Mouse (Mus musculus): ENCODE results near the gene Olfr229.
"Not testable (repeated sequence)": the region's sequence is repeated elsewhere in the genome, so short reads cannot be mapped to it uniquely, and the experiment has no call there.

The Olfr229 gene

DNA sequence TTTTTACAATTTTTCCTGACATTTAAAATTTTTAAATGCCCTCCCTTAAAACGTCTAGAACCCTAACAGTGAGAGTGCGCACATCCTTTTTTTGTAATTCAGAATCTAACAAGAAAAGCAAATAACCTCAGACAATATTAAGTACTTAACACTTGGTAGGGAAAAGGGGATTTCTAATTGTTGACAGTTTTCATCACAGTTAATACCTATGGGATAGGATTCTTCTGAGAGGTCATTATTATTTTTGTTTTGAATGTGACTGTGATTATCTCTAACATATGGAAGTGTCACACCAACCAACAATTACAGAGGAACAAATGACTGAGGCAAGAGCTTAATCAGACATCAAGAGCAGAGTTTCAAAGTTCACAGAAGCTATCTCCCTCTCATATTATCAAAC, at the start of gene Olfr229:
Olfr229 (plus strand) TSS at position 301 of the 400 bp plus-strand sequence.
- no peak for DNase-seq

DNA sequence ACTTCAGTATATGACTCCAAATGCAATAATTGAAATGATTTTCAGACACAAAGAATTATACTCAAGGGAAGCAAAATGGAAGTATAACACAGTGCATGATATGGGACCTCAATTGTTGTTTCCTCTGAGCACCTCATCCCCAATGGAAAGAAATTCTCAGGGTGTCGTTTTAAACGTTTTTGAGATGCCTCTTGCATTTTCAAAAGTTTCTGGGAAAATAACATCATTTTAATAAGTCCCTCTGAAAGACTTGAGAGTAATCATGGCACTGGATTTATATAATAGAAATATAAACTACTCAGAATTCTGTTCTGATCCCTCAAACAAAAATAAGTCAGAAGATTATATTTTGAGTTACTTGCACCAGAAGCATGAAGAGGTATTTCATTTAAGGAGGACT, 41.0 kb upstream of the Olfr229 start, which contains the start of gene Olfr972:
Olfr972 (plus strand) TSS at position 301 of the 400 bp plus-strand sequence.
- no peak for DNase-seq

DNA sequence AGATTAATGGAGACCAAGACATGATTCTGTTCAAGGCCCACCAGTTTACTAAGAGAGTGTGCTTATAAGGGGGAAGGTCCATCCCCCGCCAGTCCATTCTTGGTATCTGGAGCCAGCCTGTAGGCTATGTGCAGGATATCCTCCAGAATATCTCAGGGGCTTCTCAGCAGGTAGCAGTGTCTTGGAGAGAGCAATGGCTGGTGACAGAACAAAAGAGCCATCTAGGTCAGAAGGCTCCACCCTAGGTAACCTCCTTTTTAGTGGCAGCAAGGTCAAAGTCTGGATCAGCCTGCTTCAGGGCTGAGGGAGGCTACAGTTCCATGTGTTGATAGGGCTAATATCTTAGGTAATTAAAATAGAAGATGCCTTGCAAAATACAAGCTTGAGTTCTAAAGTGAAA, 35.1 kb upstream of the Olfr229 start:
- DNase-seq: not testable (repeated sequence)

DNA sequence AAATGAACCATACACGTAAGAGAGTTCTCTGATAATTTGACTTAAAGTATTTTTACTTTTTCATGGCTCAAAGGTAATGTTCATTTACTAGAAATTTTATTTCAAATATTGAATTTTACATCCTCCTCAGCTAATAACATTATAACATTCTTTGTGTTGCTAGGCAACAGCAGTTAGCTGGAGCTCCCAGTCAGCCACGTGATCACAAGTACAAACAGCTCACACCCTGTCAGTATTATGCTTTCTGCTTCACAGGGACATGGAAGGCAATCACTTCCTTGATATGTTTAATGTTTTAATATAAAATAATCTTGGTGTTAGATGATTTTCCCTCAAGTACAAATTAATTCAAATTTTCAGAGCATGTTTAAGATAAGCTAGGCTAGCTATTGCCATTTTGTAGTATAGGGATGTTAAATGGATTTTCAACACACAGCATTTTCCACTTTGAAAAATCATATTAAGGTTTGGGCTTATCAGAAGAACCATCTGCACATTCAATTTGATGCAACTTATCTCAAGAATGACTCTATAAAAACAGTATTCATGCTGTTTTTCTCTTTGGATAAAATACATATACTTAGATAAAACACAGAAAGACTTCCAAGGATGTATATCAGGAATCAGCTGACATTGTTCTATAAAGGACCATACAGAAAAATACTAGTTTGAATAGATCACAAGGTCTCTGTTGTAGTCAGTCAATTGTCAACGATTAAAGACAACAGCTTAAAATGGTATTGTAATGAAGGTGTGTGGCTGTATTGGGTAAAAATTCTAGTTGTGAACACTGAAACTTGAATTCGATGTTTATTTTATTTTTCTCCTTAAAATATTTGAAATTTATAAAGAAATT, 29.4 kb upstream of the Olfr229 start:
- DNase-seq: not testable (repeated sequence)

DNA sequence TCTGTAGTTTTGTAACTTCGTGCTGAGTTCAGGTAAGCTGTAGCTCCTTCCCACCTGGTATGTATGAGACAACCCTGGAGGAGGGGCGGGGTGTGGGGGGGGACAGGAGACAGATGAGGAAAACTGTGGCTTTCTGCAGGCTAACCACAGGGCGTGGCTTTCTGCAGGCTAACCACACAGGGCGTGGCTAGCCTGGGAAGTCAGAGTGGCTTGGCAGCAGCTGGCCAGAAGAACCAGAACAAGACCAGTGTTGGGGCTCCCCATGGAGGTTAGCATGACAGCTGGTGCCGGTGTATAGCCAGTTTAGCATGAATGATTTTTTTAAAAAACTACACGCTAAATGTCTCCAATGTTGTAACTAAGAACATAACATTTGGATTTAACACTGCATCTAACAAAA, 2.0 kb upstream of the Olfr229 start:
- DNase-seq: no peak

GRCm38 (mm10) chr9:39909939-39910338, 2.8 kb downstream of the Olfr229 start:
- no peak for DNase-seq

DNA sequence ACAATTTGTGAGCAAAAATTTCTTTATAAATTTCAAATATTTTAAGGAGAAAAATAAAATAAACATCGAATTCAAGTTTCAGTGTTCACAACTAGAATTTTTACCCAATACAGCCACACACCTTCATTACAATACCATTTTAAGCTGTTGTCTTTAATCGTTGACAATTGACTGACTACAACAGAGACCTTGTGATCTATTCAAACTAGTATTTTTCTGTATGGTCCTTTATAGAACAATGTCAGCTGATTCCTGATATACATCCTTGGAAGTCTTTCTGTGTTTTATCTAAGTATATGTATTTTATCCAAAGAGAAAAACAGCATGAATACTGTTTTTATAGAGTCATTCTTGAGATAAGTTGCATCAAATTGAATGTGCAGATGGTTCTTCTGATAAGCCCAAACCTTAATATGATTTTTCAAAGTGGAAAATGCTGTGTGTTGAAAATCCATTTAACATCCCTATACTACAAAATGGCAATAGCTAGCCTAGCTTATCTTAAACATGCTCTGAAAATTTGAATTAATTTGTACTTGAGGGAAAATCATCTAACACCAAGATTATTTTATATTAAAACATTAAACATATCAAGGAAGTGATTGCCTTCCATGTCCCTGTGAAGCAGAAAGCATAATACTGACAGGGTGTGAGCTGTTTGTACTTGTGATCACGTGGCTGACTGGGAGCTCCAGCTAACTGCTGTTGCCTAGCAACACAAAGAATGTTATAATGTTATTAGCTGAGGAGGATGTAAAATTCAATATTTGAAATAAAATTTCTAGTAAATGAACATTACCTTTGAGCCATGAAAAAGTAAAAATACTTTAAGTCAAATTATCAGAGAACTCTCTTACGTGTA, 21.1 kb downstream of the Olfr229 start:
- DNase-seq: not testable (repeated sequence)

DNA sequence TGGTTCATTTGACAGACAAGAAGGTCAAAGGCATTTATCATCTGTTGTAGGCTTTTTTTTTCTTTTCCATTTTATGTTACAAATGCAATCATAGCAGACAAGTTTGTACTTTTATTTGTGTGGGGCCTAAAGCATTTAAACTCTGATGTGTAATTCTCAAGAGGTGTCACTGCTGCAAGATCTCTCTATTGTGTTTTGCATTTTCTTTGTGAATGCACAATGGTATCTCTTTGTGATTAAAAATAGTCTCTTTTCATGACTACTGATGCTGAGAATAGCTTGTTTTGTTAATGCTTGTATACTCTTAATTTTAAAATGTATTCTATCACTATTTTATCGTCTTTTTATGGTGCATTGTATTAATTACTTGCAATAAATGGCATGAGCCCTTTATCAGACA, 21.7 kb downstream of the Olfr229 start:
- DNase-seq: not testable (repeated sequence)

GRCm38 (mm10) chr9:39937201-39937600, 30.1 kb downstream of the Olfr229 start, which contains the start of gene Olfr974:
Gene Olfr974 (plus strand): TSS chr9:39937501.
- no peak for DNase-seq

- no peak for DNase-seq
Observed at GRCm38 (mm10) chr9:39951946-39952345, 44.8 kb downstream of the Olfr229 start, which contains the start of gene Olfr975. Gene Olfr975 (minus strand): TSS chr9:39952046.

GRCm38 (mm10) chr9:39961033-39961432, 53.9 kb downstream of the Olfr229 start, which contains the start of gene Olfr976:
Gene Olfr976 (minus strand): TSS chr9:39961133.
- DNase-seq: not testable (repeated sequence)

All from right cerebral cortex, postnatal 4 days (tissue).